Mouse (Mus musculus): Measurements from ENCODE around the gene Vipr1.
A peak's percentile ranks its signal among the peaks of the same experiment; 100 is the strongest.

Vipr1 gene

GRCm38 (mm10) chr9:121677476-121677875 lies 35.0 kb downstream of the Vipr1 start:
- no peak for DNase-seq (ENCODE audit: low spot score)

DNA sequence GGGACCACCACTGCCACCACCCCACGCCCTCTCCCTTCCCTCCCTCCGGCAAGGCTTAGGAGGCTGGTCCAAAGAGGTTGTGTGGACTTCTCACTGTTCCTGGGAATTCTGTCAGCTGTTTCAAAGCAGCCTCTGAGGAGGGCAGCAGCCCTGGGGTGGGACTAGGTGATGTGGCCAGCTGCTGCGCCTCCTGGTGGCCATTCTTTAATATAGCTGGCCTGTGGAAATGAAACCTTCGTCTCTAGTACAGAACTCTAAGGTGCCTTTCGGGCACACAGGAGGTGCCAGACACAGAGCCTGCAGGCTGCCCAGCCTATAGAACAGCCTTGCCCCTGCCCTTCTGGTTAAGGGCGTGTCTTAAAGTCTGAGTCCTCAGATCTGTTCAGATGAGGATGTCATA lies 37.0 kb downstream of the Vipr1 start:
- peak; percentile 52 for DNase-seq (ENCODE audit: low spot score)

GRCm38 (mm10) chr9:121681191-121681590 lies 38.7 kb downstream of the Vipr1 start:
- no peak for DNase-seq (ENCODE audit: low spot score)

DNA sequence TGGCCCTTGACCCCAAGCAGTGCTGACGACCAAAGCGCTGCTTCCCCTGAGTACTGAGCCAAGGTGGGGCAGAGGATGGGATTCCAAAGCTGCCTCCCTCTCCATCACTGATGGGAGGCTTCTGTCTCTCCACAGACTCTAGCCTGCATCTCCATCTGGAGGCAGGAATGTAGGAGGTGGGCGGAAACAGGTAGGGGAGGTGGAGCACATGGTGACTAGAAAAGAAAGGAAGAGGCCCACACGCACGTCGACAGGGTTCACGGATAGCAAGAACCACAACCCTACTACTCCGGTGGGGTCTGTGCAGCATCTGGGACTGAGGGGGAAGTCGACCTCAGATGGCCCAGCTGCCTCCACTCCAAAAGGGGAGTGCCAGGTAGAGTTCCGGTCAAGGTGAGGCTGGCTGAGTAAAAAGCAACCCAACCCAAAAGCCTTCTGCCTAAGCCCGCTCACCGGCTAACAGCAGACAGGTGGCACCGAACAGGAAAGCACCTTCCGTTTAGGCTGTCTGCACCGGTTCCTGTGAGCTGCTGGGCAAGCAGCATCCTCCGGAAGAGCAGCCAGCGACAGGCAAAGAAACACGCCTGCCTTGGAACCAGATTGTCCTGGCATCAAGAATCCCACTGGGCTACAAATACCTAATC lies 39.6 kb downstream of the Vipr1 start:
- no peak for DNase-seq (ENCODE audit: low spot score)

DNA sequence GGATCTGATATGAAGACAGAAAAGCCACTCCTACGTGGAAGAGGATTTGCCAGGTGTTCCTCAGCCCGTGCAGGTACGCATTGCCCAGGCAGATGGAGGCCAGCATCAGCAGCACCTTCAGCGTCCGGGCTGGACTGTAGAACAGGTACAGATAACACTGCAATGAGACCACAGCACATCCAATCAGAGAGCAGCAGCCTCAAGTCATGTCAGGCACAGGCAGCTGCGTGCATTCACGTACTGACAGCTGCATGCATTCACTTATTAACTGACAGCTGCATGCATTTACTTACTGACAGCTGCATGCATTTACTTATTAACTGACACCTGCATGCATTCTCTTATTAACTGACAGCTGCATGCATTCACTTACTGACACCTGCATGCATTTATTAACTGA lies 42.2 kb downstream of the Vipr1 start:
- DNase-seq (ENCODE audit: low spot score): no peak

- peak; percentile 78 for DNase-seq (ENCODE audit: low spot score)
These were observed 47.7 kb downstream of the Vipr1 start for GRCm38 (mm10) chr9:121690200-121690651.

DNA sequence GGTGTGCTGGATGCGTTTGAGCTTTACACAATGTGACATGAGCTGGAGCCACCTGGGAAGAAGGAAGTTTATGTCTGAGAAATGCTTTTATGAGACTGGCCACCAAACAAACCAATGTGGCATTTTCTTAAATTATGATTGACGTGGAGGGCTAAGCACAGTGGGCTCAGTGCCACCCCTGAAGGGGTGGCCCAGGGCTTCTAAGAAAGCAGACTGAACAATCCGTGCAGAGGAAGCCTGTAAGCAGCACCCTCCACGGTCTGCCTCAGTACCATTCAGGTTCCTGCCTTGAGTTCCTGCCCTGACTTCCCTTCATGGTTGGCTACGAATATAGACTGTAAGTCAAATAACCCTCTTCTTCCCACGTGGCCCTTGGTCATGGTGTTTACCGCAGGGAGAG lies 48.2 kb downstream of the Vipr1 start:
- DNase-seq (ENCODE audit: low spot score): no peak

DNA sequence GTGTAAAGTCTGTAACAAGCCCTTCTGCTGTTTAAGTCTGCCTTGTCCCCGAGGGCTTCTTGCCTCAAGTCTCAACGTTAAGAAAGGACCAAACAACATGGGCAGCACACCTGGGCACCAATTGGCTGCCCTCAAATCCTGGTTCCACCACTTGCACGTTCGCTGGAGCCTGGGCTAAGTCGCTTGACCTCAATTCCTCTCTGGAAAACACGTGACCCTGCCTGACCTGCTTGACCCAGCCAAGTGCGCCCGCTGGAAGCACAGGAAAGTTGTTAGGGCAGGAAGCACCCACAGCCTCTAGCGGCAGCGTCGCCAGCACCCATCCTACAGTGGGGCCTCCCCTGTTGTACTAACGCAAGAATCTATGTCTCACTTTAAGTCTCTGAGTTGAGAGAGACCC lies 52.2 kb downstream of the Vipr1 start:
- DNase-seq (ENCODE audit: low spot score): no peak

- DNase-seq (ENCODE audit: low spot score): no peak
These were observed 54.1 kb downstream of the Vipr1 start for GRCm38 (mm10) chr9:121696626-121697025.

GRCm38 (mm10) chr9:121697150-121698049 lies 54.9 kb downstream of the Vipr1 start:
- peak; percentile 71 for DNase-seq (ENCODE audit: low spot score)

DNA sequence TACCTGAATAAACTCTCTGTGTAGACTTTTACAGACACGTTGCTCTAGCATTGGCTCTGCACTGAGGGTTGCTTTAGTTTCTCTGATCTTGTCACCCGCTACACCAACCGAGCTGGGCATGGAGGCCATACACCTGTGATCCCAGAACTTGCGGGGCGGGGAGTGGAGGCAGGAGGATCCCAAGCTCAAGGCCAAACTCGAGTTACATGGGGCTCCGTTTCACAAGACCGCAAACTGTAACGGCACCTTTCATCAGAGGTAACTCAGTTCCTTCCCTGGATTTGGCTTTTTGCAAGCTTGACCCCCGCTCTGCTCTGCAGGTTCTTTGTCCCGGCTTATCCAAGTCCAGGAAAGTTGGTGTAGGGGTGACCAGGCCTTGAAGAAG lies 61.7 kb downstream of the Vipr1 start:
- DNase-seq (ENCODE audit: low spot score): no peak

GRCm38 (mm10) chr9:121704646-121705625 lies 62.4 kb downstream of the Vipr1 start, which contains the start of gene Sec22c:
Sec22c (minus strand) TSS chr9:121705490.
- DNase-seq (ENCODE audit: low spot score): peak; percentile 87

GRCm38 (mm10) chr9:121706029-121706675 lies 63.6 kb downstream of the Vipr1 start:
- no peak for DNase-seq (ENCODE audit: low spot score)

DNA sequence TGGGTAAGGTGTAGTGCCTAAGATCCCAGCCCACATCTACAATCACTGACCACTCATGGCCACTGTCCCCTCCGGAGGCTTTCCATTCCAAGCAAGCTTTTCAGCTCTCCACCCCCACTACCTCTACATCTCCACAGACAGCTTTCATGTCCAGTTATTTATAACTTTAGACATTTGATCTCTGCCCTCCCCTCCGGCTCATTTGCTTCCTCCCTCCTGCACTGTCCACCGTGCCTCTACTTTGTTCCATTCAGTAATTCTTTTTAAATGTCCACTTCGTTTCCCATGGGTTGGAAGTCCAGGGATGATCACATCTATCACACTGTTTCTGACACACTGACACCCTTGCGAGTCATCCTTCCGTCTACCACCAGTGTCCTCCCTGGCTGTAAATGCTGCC lies 65.3 kb downstream of the Vipr1 start:
- DNase-seq (ENCODE audit: low spot score): no peak

- no peak for DNase-seq (ENCODE audit: low spot score)
These were observed 66.3 kb downstream of the Vipr1 start for GRCm38 (mm10) chr9:121708506-121709486.

GRCm38 (mm10) chr9:121709898-121710583 lies 67.5 kb downstream of the Vipr1 start, which contains the start of gene Ss18l2:
Ss18l2 (plus strand) TSS chr9:121710329.
- DNase-seq (ENCODE audit: low spot score): peak; percentile 99

- no peak for DNase-seq (ENCODE audit: low spot score)
These were observed 68.1 kb downstream of the Vipr1 start for GRCm38 (mm10) chr9:121710584-121710975.

- DNase-seq (ENCODE audit: low spot score): no peak
These were observed 74.5 kb downstream of the Vipr1 start for GRCm38 (mm10) chr9:121717048-121717447.

GRCm38 (mm10) chr9:121718070-121718705 lies 75.7 kb downstream of the Vipr1 start:
- peak; percentile 37 for DNase-seq (ENCODE audit: low spot score)

Data from layer of hippocampus, adult 11-12 months (tissue).